Mouse (Mus musculus): ENCODE measurements around the gene Pmepa1.

GRCm38 (mm10) chr2:173240738-173241137 is 35.6 kb downstream of the Pmepa1 start:
- TF ChIP-seq POLR2A (IDR thresholded peaks at IDR 0.05; ENCODE audit: control insufficient read depth in 1 of 2, insufficient read depth in 1 of 2, low read depth in 1 of 2, low read length in 2 of 2, poor library complexity in 1 of 2), result no peak
- no peak for TF ChIP-seq NRF1 (IDR thresholded peaks at IDR 0.05; ENCODE audit: insufficient read depth, low read depth, low read length, poor library complexity, severe bottlenecking)
- TF ChIP-seq CTCF (IDR thresholded peaks at IDR 0.05 in 2 of 3, conservative IDR thresholded peaks at IDR 0.05 in 1 of 3; ENCODE audit: control insufficient read depth in 1 of 3, insufficient read depth in 1 of 3, low read depth in 2 of 3, low read length in 3 of 3, poor library complexity in 1 of 3, severe bottlenecking in 1 of 3), result no peak
- TF ChIP-seq MAFK (IDR thresholded peaks at IDR 0.05; ENCODE audit: borderline replicate concordance, low read depth, low read length), result no peak
- no peak for TF ChIP-seq TBP (IDR thresholded peaks at IDR 0.05; ENCODE audit: low read depth, low read length)
- no peak for TF ChIP-seq ZC3H11A (IDR thresholded peaks at IDR 0.05; ENCODE audit: low read depth, low read length)

Measured in MEL (cell line).